Mouse (Mus musculus): ENCODE data around the gene Tuba1a.

DNA sequence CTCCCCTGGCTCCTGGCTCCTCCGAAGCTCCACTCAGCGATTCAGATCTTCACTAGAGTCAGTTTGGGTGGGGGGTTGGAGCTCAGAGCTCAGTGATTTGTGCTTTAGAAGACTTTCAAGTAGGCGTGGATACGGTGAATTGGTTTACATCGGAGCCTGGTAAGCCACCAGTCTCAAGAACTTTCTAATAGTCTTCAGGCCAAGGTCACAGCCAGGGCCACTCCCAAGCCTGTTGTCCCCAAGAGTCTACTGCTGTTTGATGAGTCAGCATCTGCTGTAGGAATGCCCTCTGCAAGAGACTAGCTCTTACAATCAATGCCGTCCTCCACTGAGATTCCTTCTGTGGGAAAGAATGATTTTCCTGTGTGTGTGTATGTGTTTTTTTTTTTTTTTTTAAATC, 28.6 kb upstream of the Tuba1a start:
- TF ChIP-seq EP300 (IDR thresholded peaks at IDR 0.05; ENCODE audit: low read depth) (no peak), CTCF (IDR thresholded peaks at IDR 0.05; ENCODE audit: low read depth) (no peak)
